Mouse (Mus musculus) kidney, adult 18-20 months (tissue): ENCODE results near the gene Cryga.
A peak's percentile ranks its signal among the peaks of the same experiment; 100 is the strongest.

Source experiments
- DNase-seq: peaks from one replicate; pipeline ENCODE4 v3.0.0; 2021

Cryga gene

GRCm38 (mm10) chr1:65103273-65103672 lies at the start of gene Cryga:
TSS of gene Cryga (minus strand) at chr1:65103373.
- no peak for DNase-seq

- no peak for DNase-seq
Measured at GRCm38 (mm10) chr1:65147971-65148370, 44.8 kb upstream of the Cryga start.

- no peak for DNase-seq
Measured at GRCm38 (mm10) chr1:65147326-65147725, 44.2 kb upstream of the Cryga start.

GRCm38 (mm10) chr1:65146601-65147000 lies 43.4 kb upstream of the Cryga start:
- DNase-seq, result no peak

- DNase-seq, result no peak
Measured at GRCm38 (mm10) chr1:65144783-65145182, 41.6 kb upstream of the Cryga start.

GRCm38 (mm10) chr1:65137560-65137959 lies 34.4 kb upstream of the Cryga start:
- DNase-seq, result no peak

- no peak for DNase-seq
Measured at GRCm38 (mm10) chr1:65132833-65133232, 29.7 kb upstream of the Cryga start.

GRCm38 (mm10) chr1:65131671-65132070 lies 28.5 kb upstream of the Cryga start:
- no peak for DNase-seq

- peak; percentile 61 for DNase-seq
Measured at GRCm38 (mm10) chr1:65130226-65130625, 27.1 kb upstream of the Cryga start.

- no peak for DNase-seq
Measured at GRCm38 (mm10) chr1:65129634-65130180, 26.5 kb upstream of the Cryga start.

GRCm38 (mm10) chr1:65122574-65123372 lies 19.6 kb upstream of the Cryga start, which contains the start of gene D630023F18Rik:
TSS of gene D630023F18Rik (minus strand) at chr1:65123214.
- DNase-seq, result no peak

GRCm38 (mm10) chr1:65119438-65119837 lies 16.3 kb upstream of the Cryga start, which contains the start of gene Gm28845:
TSS of gene Gm28845 (minus strand) at chr1:65119558.
- DNase-seq, result no peak

GRCm38 (mm10) chr1:65118150-65118913 lies 15.2 kb upstream of the Cryga start:
- DNase-seq, result peak; percentile 56

- no peak for DNase-seq
Measured at GRCm38 (mm10) chr1:65113536-65114172, 10.5 kb upstream of the Cryga start.

- peak; percentile 36 for DNase-seq
Measured at GRCm38 (mm10) chr1:65112807-65113196, 9.6 kb upstream of the Cryga start.

GRCm38 (mm10) chr1:65112031-65112806 lies 9.0 kb upstream of the Cryga start:
- peak; percentile 72 for DNase-seq

GRCm38 (mm10) chr1:65109756-65110435 lies 6.7 kb upstream of the Cryga start:
- DNase-seq, result no peak

GRCm38 (mm10) chr1:65109196-65109595 lies 6.0 kb upstream of the Cryga start:
- no peak for DNase-seq

- DNase-seq, result no peak
Measured at GRCm38 (mm10) chr1:65107654-65108279, 4.6 kb upstream of the Cryga start.

- DNase-seq, result no peak
Measured at GRCm38 (mm10) chr1:65096953-65097352, 6.2 kb downstream of the Cryga start.

- DNase-seq, result no peak
Measured at GRCm38 (mm10) chr1:65091566-65091965, 11.6 kb downstream of the Cryga start.
